Mouse (Mus musculus): Measurements from ENCODE around the gene Gm1123.

Gene Gm1123

DNA sequence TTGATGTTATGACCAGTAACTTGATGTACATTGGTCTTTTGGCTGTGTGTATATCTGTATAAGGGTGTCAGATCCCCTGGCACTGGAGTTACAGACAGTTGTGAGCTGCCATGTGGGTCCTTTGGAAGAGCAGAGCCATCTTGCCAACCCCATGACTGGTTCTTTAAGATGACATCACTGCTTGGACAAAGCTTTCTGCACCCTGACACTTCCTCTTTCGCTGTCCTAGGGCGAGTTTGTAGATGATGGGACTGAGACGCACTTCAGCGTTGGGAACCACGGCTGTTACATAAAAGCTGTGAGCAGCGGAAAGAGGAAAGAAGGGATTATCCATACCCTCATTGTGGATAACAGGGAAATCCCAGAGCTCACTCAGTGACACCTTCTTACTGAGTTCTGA lies 34.2 kb downstream of the Gm1123 start:
- no peak for DNase-seq (ENCODE audit: low read depth, low spot score)

DNA sequence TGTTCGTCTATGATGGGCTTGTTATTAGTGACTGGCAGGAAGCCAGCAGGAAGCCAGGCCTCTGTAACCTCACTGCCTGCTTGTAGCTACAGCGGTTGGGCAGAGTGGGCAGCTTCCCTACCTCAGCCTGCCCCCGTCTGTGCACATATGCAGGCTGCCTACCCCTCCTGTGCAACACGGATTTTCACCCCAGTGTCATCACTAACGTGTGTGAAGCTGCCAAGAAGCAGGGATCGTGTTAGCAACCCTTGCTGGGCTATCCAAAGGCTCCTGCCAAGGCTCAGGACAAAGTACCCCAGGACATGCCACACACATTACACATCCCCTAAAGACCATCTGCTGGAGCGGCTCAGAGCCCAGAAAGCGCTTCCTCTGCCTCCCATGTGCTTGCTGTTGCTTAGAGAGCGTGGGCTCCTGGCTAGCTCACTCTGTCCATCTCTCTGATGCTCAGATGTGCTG lies 35.6 kb downstream of the Gm1123 start:
- no peak for DNase-seq (ENCODE audit: low read depth, low spot score)

DNA sequence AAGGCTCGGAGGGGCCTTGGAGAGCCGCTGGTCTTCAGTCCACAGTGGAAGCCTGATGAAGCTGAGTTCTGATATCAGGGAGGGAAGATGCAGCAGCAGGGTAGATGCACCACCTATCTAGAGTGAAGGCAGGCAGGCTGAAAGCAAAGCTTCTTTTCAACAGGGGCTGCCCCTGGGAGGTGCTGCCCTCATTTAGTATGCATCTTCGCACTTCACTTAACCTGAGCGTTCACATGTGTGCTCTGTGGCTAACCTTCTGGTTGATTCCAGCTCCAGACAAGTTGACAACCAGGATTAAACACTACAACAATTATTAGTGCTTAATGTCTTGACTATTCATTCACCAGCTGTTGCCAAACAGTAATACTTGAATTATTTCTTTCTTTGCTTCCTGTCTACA lies 41.4 kb downstream of the Gm1123 start:
- DNase-seq (ENCODE audit: low read depth, low spot score): no peak

DNA sequence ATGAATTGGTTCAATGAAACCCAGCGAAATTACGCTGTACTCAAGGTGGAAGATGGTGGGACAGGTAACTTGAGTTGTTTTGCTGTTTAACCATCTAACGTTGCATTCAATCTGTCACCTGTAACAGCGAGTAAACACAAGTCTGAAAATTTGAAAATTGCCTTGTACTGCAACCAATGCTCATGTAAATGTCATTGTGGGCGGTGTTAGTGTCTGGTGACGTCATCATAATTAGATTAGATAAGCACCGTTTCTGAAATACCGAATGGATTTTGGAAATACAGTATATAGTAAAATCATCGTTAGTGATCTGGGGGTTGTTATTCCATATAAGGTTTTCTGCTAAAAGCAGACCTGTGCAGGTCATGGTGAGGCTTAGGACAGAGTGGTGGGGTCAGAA lies 48.4 kb downstream of the Gm1123 start:
- no peak for DNase-seq (ENCODE audit: low read depth, low spot score)

DNA sequence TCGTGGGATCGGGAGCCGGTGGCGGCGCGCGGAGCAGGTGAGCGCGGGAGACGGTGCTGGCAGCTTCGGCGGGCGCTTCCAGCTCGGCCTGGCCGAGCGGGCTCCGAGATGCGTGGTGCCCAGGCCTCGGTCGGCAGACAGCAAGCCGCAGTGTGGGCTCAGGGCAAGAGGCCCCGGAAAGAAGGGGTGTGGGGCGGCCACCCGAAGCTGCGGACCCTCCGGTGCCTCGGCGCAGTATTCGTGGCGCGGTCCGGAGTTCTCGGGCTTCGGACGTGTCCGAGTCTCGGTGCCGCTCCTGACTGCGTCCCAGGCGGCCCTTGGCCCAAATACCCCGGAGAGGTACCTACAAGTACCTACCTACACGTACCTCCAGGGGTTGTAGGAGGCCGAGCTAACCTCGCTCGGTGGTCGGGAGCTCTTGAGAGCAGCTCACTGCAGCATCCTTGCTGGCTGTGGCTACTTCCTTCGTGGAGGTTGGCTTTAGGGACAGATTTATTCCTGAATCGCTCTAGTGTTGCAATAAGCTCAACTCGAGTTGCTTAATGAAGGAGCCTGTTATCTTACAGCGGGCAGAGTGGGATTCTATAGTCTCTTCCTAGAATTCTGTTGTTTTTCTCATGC lies 48.9 kb downstream of the Gm1123 start:
- peak; percentile 33 for DNase-seq (ENCODE audit: low read depth, low spot score)

DNA sequence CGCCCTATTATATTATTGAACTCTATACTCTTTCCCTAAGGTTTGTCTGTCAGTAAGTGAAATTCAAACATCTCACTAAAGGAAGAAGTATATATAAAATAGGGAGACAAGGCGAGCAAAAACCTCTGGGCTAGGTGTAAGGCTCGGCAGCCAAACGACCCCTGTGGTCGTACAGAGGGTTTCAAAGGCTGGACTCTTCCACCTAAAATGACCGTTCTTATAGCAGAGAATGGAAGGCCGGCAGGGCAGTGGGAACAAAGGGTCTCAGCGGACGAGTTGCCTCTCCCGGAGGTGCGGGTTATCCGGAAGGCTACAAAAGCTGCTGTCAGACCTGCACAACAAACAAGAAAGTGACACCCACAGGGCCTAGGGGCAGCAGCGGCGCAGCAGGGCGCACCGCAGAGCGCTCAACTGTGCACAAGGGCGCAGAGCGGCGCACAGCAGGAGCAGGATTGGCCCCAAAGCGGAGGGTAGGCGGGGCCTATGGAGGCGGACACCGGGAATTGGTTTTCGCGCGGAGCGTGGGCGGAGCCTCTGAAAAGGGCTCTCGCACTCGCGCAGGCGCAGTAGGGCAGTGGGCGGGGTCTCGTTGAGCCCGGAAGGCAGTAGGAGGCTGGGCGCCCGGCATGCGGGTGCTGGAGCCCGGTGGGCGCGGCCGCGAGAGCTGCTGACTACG lies 49.6 kb downstream of the Gm1123 start, which contains the start of gene Faim:
Faim (plus strand) TSS at position 574 of the 676 bp plus-strand sequence.
- DNase-seq (ENCODE audit: low read depth, low spot score): peak; percentile 97

DNA sequence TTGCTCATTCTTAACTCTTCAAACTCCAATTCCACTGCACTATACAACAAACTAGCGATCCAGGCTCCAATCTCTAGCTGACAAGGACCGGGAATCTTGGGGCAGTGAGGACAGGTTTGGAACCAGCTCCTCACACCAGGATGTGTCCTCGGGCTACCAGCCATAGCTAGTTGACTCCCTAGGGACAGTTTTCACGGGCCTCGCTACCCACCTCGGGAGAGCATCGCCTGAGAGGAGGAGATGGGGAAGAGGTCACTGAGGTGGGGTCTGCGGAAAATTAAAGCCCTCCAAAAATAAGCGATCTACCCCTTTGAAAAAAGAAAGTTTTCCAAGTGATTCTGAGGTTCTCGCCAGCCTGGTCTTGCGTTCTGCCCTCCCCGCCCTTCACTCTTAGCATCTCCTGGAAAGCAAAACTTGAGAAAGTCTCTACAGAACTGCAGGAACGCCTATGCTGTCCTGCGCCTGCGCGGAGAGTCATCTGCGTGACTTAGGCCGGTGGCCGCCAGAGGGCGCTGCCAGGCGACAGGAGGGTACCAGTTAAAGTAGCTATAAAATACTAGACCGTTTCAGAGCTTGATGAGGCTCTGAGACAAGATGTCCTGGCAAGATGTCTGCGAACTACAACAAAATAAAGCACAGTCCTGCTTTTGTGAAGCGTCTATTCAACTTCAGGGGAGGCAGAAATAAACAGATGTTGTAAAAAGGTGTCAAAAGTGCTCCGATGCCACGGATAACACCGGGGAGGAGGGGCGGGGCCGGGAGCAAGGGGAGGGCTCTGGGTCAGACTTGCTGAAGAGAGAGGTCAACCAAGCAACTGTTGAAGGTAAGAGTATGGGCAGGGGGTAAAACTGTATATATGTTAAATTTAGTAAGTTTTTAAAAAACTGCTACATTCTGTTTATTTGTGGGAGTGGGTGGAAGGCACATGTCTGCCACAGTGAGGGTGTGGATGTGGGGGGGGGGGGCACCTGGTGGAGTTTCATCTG lies 55.8 kb downstream of the Gm1123 start:
- DNase-seq (ENCODE audit: low read depth, low spot score): peak; percentile 78

DNA sequence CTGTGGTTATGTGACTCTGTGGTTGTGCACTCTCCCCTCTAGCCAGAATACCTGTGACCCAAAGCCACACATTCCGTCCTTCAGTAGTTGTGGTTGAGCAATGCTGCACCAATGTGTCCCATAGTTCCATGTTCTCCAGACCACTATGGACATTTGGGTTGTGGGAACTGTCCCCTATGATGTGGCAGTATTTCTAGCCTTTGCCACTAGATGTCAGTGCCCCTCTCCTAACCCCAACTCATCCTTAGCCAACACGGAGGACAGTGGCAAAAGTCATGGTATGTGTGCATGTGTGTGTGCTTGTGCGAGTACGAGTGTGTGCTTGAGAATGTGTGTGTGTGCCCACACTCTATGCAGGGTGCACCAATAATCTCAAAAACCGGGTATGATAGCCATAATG lies 59.0 kb downstream of the Gm1123 start:
- no peak for DNase-seq (ENCODE audit: low read depth, low spot score)

DNA sequence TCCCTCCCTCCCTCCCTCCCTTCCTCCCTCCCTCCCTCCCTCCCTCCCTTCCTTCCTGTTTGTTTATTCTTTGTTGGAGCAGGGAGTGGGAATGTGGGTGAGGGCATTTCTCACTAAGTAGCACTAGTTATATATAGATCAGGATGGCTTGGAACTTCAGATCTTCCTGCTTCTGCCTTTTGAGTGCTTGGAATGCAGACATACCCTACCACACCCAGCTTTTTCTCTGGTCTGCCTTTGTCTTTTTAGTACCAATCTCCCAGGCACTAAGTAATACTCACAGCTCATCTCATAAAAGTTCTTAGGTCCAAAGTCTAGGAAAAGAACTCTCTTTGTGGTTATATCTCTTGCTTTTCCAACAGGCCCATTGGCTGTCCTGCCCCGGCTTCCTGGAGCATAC lies 59.4 kb downstream of the Gm1123 start:
- no peak for DNase-seq (ENCODE audit: low read depth, low spot score)

DNA sequence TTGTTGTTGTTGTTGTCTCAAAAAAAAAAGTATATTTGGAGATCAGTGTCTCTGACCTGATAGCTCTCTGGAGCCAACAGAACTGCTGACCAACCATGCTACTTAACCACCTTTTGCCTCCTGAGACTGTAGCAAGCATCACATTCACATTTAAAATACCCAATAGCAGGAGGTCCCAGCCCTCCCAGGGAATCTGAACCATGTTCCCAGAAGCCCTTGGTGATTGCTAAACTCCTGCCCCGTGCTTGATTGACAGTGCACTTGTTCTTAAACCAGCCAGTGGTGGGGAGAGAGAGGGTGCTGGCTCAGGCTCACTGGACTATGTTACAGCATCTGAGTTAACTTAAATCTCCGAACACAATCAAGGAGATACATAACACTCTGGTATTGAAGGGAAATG lies 60.6 kb downstream of the Gm1123 start:
- no peak for DNase-seq (ENCODE audit: low read depth, low spot score)

DNA sequence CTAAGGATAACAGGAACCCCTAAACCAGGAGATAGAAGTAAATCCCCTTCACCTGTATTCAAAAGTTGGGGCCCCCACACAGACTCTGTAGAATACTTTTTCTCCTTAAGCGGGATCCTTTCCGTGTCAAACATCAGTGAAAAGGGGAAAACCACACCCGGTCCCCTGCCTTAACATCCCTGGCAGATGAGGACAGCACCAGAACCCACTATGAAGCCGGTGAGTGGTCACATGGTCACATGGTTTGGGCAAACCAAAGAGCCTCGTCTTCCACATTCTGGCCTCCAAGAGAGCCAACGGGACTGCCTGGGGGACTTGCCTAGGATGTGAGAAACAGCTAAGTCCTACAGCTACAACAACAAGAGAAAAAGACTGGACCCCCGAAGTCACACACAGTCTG lies 62.0 kb downstream of the Gm1123 start:
- no peak for DNase-seq (ENCODE audit: low read depth, low spot score)

DNA sequence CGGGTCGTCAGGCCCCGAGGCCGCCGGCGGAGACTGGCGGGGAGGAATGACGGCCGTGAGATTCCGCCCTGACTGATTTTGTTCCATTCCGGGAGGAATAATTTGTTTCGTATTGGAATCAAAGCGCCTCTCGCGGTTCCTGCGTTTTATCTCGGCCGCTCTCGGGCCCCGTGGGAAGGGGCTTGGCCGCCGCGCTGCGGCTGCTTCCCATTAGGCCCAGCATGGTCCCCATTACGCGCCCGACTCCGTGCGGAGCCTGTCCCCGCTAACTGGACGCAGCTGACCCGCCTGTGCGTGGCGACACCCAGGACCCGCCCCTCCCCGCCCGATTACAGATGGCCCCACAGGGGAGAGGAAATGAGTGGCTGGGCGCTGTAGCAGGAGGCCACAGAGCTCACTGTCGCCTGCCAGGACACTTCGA lies 62.4 kb downstream of the Gm1123 start:
- no peak for DNase-seq (ENCODE audit: low read depth, low spot score)

DNA sequence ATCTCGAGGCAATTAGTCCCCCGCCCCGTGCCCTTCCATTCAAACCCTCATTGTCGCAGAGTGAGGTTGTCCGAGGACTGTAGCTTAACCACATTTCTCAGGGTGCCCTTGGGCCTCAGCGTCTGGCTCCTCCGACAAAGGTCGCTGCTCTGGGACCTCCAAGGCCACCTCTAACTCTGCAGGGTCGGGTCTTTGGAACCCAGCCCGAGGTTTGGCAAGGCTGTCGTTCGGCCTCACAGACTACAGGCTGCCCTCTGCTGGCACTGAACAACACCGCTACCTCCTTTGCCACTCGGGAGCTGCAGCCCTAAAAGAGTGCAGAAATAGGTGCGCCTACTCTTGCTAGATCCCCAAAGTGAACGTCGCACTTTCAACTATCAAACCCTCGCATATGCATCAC lies 70.4 kb downstream of the Gm1123 start:
- no peak for DNase-seq (ENCODE audit: low read depth, low spot score)

DNA sequence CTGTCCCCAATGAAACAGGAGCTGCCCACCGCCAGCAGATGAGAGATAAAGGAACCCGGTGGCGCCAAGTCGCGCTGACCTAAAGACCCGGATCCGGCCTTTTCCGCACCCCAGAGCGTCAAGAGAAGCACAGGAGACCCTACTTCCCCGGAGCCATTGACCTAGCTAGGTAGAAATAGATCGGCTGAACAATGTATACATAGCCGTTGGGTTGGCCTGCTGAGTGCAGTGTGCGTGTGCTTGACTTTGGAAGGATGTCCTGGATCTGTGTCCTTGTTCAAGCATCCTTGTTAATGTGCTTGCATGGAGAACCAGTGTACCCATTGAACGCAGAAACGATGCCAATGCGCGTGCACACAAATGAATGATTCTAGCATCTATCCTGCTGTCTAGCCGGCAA lies 71.9 kb downstream of the Gm1123 start:
- no peak for DNase-seq (ENCODE audit: low read depth, low spot score)

DNA sequence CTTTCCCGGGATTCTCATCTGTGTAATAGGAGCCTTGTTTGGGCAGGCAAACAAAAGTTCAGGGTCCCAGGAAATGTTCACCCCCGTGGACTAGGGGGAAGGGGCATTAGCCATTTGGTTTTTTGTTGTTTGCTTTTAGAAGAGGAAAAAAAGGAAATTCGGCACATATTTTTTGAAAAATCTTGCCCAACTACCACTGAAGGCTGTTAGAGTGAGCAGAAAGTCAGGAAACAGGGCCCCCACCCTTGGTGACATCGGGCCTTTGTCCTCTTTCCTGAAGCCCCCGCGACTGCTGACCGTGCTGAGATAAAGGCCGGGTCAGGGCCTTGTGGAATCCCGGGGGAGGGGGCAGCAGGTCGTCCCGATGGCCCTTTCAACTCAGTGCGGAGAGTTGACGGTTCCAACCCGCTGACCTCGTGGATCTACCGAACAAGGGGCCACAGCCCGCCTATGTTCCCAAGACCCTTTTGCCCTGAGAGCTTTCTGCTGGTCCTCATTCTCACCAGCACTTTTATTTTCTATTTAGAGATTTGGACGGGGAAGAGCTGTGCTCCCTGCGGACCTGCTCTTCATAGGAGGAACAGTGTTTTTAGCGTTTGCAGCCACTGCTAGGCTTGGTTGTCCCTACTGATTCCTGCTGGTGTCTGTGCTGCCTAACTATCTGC lies 72.9 kb downstream of the Gm1123 start:
- no peak for DNase-seq (ENCODE audit: low read depth, low spot score)

DNA sequence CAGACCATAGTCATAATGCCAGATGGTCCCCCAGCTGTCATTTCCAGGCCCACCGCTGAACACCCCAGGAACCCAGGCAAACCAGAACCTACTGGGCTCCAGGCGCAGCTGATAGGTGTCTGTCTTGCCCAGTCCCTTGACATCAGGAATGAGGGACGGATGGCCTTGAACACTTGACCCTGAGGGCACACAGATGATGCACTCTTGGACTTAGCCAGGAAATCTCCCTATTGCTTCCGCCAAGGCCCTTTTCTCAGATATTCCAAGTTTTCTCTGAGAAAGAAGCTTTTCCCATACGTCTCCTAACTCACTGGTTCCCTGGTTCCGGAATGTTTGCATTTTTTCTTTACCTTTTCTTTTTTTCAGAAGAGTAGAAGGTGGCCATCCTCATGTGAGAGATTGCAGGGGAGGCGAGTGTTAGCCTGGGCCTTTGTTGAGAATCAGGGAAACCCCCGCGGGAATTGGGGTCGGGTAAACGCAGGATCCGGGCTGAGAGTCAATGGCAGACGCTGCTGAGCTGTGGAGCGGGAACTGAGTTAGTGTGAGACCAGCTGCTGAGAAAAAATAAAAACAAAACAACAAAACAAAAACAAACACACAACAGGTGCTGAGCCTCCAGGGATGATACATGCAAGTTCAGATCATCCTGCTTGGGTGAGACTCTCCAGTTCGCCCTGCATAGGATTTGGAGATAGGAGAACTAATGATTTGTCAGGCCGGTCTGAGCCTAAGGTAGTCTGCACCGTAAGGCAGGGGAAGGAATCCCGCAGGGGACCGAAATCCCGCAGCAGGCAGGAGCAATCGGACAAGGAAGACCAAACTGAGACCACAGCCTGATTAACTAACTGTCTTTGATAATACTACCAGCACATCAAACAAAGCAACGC lies 73.7 kb downstream of the Gm1123 start:
- DNase-seq (ENCODE audit: low read depth, low spot score): no peak

DNA sequence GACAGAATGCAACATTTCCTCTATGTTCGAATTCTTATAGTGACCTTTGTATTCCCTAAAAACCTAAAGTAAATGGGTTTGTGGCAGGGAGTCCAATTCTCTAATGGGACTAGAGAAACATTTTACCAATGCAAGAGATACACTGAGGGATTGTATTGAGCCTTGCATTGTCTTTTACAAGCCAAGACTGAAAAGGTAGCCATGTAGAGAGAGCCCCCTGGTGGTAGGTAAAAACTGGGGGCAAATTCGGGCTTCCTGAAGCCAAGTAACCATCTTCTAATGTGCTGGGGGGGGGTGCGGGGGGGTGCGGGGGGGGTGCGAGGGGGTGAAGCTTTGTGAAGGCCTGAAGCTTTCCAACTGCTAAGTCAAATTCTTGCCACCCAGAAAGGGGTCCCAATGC lies 75.2 kb downstream of the Gm1123 start:
- DNase-seq (ENCODE audit: low read depth, low spot score): no peak

DNA sequence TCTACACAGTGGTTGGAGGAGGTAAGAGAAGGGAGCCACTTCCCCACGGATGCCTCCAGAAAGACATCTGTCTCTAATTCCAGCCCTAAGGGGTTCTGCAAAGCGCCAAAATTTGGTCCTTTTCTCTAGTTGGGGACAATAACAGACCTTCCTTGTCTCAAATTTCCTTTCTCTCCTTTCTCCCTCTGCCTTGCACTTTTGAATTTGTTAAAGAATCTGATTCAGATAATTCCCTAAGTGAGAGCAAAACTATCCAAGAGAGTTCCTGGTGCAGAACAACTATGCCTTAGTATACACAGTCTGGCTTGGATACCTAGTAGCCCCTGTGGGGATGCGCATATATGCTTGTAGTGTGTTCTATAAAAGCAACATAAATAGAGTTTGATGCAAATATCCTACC lies 75.7 kb downstream of the Gm1123 start:
- DNase-seq (ENCODE audit: low read depth, low spot score): no peak

DNA sequence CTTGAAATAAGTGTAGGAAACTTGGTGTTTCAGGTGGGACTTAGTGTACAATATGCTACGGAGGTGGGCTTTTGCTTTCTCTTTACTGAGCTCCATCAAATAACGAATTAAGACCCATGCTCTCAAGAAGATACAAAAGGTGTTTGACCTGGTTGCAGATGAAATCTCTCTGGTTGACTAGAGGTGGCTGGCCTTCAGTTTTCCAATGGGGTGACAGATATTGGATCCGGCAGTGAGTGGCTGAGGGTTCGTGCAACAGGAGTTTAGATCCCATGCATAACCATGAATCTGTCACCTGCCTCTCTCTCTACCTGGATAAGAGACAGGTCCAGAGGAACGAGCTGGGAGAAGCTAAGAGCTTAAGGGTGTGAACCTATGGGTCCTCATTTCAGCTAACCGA lies 76.9 kb downstream of the Gm1123 start:
- DNase-seq (ENCODE audit: low read depth, low spot score): no peak

DNA sequence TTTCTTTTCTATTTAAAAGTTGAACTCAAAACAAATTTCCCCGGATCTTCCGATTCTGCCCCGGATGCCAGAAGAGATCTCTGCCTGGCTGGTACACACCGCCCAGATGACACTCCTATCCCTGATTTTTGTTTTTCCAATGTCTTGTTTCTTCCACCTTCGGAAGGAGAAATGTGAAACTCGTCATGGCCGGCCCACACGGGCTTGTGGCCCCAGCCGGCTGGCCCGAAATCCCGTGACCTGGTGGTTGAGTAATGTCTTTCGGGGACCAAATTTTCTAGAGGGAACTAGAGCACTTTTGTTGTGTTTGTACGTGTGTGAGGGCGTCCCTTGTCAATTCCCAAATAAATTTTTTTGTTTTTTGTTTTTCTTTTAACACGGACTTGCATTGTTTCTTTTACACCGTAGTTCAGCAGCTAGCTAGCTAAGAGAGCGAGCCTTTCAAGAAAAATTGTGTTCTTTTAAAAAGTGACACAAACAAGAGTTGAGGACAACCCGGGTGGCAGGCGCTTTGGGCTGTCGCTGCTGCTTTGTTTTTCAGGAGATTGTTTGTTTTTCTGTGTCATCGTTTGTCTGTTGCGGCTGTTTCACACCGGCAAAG lies 77.7 kb downstream of the Gm1123 start:
- no peak for DNase-seq (ENCODE audit: low read depth, low spot score)

Measured in WW6 (cell line).